Comparison of ENCODE assay signal across 12 mouse cellular contexts in the genomic region with DNA sequence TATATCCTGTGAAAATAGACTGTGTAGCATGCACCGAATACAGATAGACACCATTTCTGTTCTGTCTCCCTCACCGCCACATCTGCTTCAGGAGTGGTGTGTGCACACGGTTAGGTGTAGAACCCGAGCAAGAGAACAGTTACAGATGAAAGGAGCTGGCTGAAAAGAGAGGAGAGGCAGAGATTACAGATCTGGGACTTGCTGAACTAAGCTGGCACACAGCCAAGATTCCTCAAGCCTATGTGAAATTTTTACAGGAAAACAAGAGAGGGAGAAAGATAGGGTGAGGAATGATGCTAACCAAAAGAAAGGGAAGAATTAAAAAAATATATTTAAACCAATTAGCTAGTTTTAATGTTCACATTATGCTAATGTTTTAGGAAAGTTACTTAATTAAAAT. TPM values are rescaled to one million over a fixed set of nuclear protein-coding genes. Genes with fewer than 3 reads are reported as not detected.
DNase-seq lines count a peak whose midpoint lies in the region; ATAC-seq and TF ChIP-seq lines count a peak whose summit lies in the region.
"Had no signal": no experiment of that assay in that cellular context is flagged by ENCODE, and none has a peak within 500 bp of the region (broad histone marks: within the 10 kb centered on the region; RNA-seq: fewer than 3 reads in every experiment).

No protein-coding gene starts in this region.

- H3K4me2 ChIP-seq in forebrain, postnatal 0 days (ENCODE audit: low read depth) = no peak overlapping the region
- H3K4me2 ChIP-seq in forebrain, embryonic 13.5 days = no peak overlapping the region
- no peak overlapping the region for H3K4me2 ChIP-seq in neural tube, embryonic 11.5 days (ENCODE audit: low read depth)
- no peak overlapping the region for H3K4me2 ChIP-seq in neural tube, embryonic 15.5 days
- no peak overlapping the region for H3K4me2 ChIP-seq in embryonic facial prominence, embryonic 14.5 days (ENCODE audit: low read depth, low read length)
- H3K4me2 ChIP-seq: hindbrain, embryonic 13.5 days had no signal

- no peaks in the 10 kb centered on the region for H3K27me3 ChIP-seq in forebrain, postnatal 0 days (ENCODE audit: insufficient read depth, low read length)
- H3K27me3 ChIP-seq in forebrain, embryonic 13.5 days = no peaks in the 10 kb centered on the region; the same call in 1 of the 2 replicates
- H3K27me3 ChIP-seq in neural tube, embryonic 11.5 days (ENCODE audit: control insufficient read depth, insufficient read depth, low read length) = no peaks in the 10 kb centered on the region
- H3K27me3 ChIP-seq in neural tube, embryonic 15.5 days (replicated peaks) = no peaks in the 10 kb centered on the region
- no peaks in the 10 kb centered on the region for H3K27me3 ChIP-seq in embryonic facial prominence, embryonic 14.5 days (replicated peaks; ENCODE audit: control insufficient read depth, insufficient read depth, low read length)
- H3K27me3 ChIP-seq: hindbrain, embryonic 13.5 days had no signal

- no peak overlapping the region for H3K4me3 ChIP-seq in forebrain, postnatal 0 days (ENCODE audit: low read depth, low read length)
- no peak overlapping the region for H3K4me3 ChIP-seq in forebrain, embryonic 13.5 days
- H3K4me3 ChIP-seq in neural tube, embryonic 11.5 days (ENCODE audit: low read depth, low read length) = no peak overlapping the region
- H3K4me3 ChIP-seq in neural tube, embryonic 15.5 days (replicated peaks) = no peak overlapping the region
- H3K4me3 ChIP-seq in embryonic facial prominence, embryonic 14.5 days (ENCODE audit: low read depth, low read length) = no peak overlapping the region
- H3K4me3 ChIP-seq: hindbrain, embryonic 13.5 days; myocyte had no signal

- no peak overlapping the region for H3K27ac ChIP-seq in forebrain, postnatal 0 days (ENCODE audit: low read depth, low read length)
- H3K27ac ChIP-seq in forebrain, embryonic 13.5 days = no peak overlapping the region
- no peak overlapping the region for H3K27ac ChIP-seq in neural tube, embryonic 11.5 days (ENCODE audit: low read depth, low read length)
- no peak overlapping the region for H3K27ac ChIP-seq in neural tube, embryonic 15.5 days (replicated peaks)
- no peak overlapping the region for H3K27ac ChIP-seq in embryonic facial prominence, embryonic 14.5 days (replicated peaks; ENCODE audit: low read depth, low read length)
- H3K27ac ChIP-seq: hindbrain, embryonic 13.5 days had no signal

- 35% methylated on average over 4 of the region's 4 CpGs for WGBS in forebrain, postnatal 0 days
- 48% methylated on average over 4 of the region's 4 CpGs for WGBS in forebrain, embryonic 13.5 days
- WGBS in neural tube, embryonic 11.5 days = 79% methylated on average over 4 of the region's 4 CpGs
- WGBS in neural tube, embryonic 15.5 days = 55% methylated on average over 4 of the region's 4 CpGs
- 33% methylated on average over 4 of the region's 4 CpGs for WGBS in embryonic facial prominence, embryonic 14.5 days

- H3K9ac ChIP-seq in forebrain, postnatal 0 days = no peak overlapping the region
- H3K9ac ChIP-seq in forebrain, embryonic 13.5 days = no peak overlapping the region
- H3K9ac ChIP-seq in neural tube, embryonic 11.5 days (ENCODE audit: low read length) = no peak overlapping the region
- H3K9ac ChIP-seq in neural tube, embryonic 15.5 days (replicated peaks) = no peak overlapping the region
- H3K9ac ChIP-seq in embryonic facial prominence, embryonic 14.5 days (ENCODE audit: low read depth, low read length) = no peak overlapping the region
- H3K9ac ChIP-seq: hindbrain, embryonic 13.5 days had no signal

- H3K9me3 ChIP-seq in forebrain, postnatal 0 days (ENCODE audit: low read length) = no peaks in the 10 kb centered on the region
- H3K9me3 ChIP-seq in forebrain, embryonic 13.5 days (replicated peaks) = no peaks in the 10 kb centered on the region
- no peaks in the 10 kb centered on the region for H3K9me3 ChIP-seq in neural tube, embryonic 11.5 days (ENCODE audit: control insufficient read depth, low read length)
- H3K9me3 ChIP-seq in neural tube, embryonic 15.5 days (replicated peaks) = no peaks in the 10 kb centered on the region
- H3K9me3 ChIP-seq in embryonic facial prominence, embryonic 14.5 days (ENCODE audit: control insufficient read depth, low read length) = no peaks in the 10 kb centered on the region
- H3K9me3 ChIP-seq: hindbrain, embryonic 13.5 days had no signal

- peaks cover 7% of the 10 kb centered on the region; the same call in 1 of the 2 replicates for H3K4me1 ChIP-seq in forebrain, postnatal 0 days (ENCODE audit: insufficient read depth)
- H3K4me1 ChIP-seq in forebrain, embryonic 13.5 days = peaks cover 4% of the 10 kb centered on the region; the same call in 1 of the 2 replicates
- 0 out of 2 replicates have a peak, but pooled peaks cover 6% of the 10 kb centered on the region for H3K4me1 ChIP-seq in neural tube, embryonic 11.5 days (ENCODE audit: control insufficient read depth, insufficient read depth, low read length)
- H3K4me1 ChIP-seq in neural tube, embryonic 15.5 days = peaks cover 16% of the 10 kb centered on the region
- no peaks in the 10 kb centered on the region; the same call in 1 of the 2 replicates for H3K4me1 ChIP-seq in embryonic facial prominence, embryonic 14.5 days (ENCODE audit: control insufficient read depth, insufficient read depth, low read length)

- no peak for TF ChIP-seq CTCF in forebrain, postnatal 0 days (IDR thresholded peaks at IDR 0.05; ENCODE audit: low read depth)

- no peaks in the 10 kb centered on the region for H3K36me3 ChIP-seq in forebrain, postnatal 0 days (ENCODE audit: insufficient read depth)
- no peaks in the 10 kb centered on the region for H3K36me3 ChIP-seq in forebrain, embryonic 13.5 days (ENCODE audit: poor library complexity, severe bottlenecking)
- H3K36me3 ChIP-seq in neural tube, embryonic 11.5 days (ENCODE audit: control insufficient read depth, insufficient read depth, low read length) = no peaks in the 10 kb centered on the region
- H3K36me3 ChIP-seq in neural tube, embryonic 15.5 days = no peaks in the 10 kb centered on the region
- no peaks in the 10 kb centered on the region for H3K36me3 ChIP-seq in embryonic facial prominence, embryonic 14.5 days (ENCODE audit: control insufficient read depth, insufficient read depth, low read length)
- H3K36me3 ChIP-seq: hindbrain, embryonic 13.5 days had no signal

- DNase-seq in forebrain, postnatal 0 days = peak; percentile 53
- DNase-seq in kidney, postnatal 14 days = peak; percentile 51
- no peak for DNase-seq in kidney, adult 9 months
- DNase-seq in neural tube, embryonic 11.5 days (ENCODE audit: low spot score) = peak; percentile 12
- peak; percentile 88 for DNase-seq in embryonic facial prominence, embryonic 14.5 days (ENCODE audit: low spot score)
- DNase-seq in cerebellum, adult 9-11 months = no peak
- DNase-seq: gastrocnemius, postnatal 25 days; thymus, postnatal 25 days had no signal

- no peak for ATAC-seq in forebrain, postnatal 0 days
- no peak for ATAC-seq in forebrain, embryonic 13.5 days
- ATAC-seq in neural tube, embryonic 11.5 days (ENCODE audit: insufficient read depth, low FRiP score, low TSS enrichment) = no peak
- ATAC-seq in neural tube, embryonic 15.5 days (ENCODE audit: low FRiP score) = no peak
- ATAC-seq in embryonic facial prominence, embryonic 14.5 days (ENCODE audit: low read depth) = no peak

RNA-seq across cellular contexts. Expression of a gene that starts 1.9 kb away (rescaled TPM):
- 30.2 and 31.8 TPM in 2 replicates for total RNA-seq in forebrain, postnatal 0 days (2014; rRNA removed)
- polyA plus RNA-seq in forebrain, postnatal 0 days (2015; fragmentation: Nextera tagmentation; extraction: Ambion mirVana) = 18.0 and 22.1 TPM in 2 replicates
- polyA plus RNA-seq in forebrain, embryonic 13.5 days (2015; fragmentation: Nextera tagmentation; extraction: Ambion mirVana) = 30.0 and 33.9 TPM in 2 replicates
- 34.7 and 36.0 TPM in 2 replicates for polyA plus RNA-seq in neural tube, embryonic 11.5 days (2014; fragmentation: Nextera tagmentation; extraction: Ambion mirVana)
- 30.0 and 31.5 TPM in 2 replicates for polyA plus RNA-seq in neural tube, embryonic 15.5 days (2015; fragmentation: Nextera tagmentation; extraction: Ambion mirVana)
- polyA plus RNA-seq in embryonic facial prominence, embryonic 14.5 days (2014; fragmentation: Nextera tagmentation; extraction: Ambion mirVana) = 33.1 and 35.8 TPM in 2 replicates

RNA-seq across cellular contexts. Expression of a gene that starts 2.6 kb away (rescaled TPM):
- 6.0 and 7.9 TPM in 2 replicates for total RNA-seq in forebrain, postnatal 0 days (2014; rRNA removed)
- 1.5 and 1.6 TPM in 2 replicates for polyA plus RNA-seq in forebrain, postnatal 0 days (2015; fragmentation: Nextera tagmentation; extraction: Ambion mirVana)
- 2.7 and 3.0 TPM in 2 replicates for polyA plus RNA-seq in forebrain, embryonic 13.5 days (2015; fragmentation: Nextera tagmentation; extraction: Ambion mirVana)
- polyA plus RNA-seq in neural tube, embryonic 11.5 days (2014; fragmentation: Nextera tagmentation; extraction: Ambion mirVana) = 1.7 and 2.5 TPM in 2 replicates
- polyA plus RNA-seq in neural tube, embryonic 15.5 days (2015; fragmentation: Nextera tagmentation; extraction: Ambion mirVana) = 2.9 and 3.6 TPM in 2 replicates
- 2.2 and 2.4 TPM in 2 replicates for polyA plus RNA-seq in embryonic facial prominence, embryonic 14.5 days (2014; fragmentation: Nextera tagmentation; extraction: Ambion mirVana)
- total RNA-seq: gastrocnemius, postnatal 25 days had no signal

Comparison
In these comparisons a context has a peak if more than half of its experiments do, and no peak if none do; other contexts are left out.
1. DNase-seq: peak in forebrain, postnatal 0 days (single experiment), kidney, postnatal 14 days (single experiment), neural tube, embryonic 11.5 days (single experiment) and embryonic facial prominence, embryonic 14.5 days (single experiment); none in kidney, adult 9 months (single experiment) and cerebellum, adult 9-11 months (single experiment).